Mouse (Mus musculus) retina, postnatal 1 day (tissue): Measurements from ENCODE around the gene Phgr1.

ENCODE experiments used
- DNase-seq: peaks from one replicate; pipeline ENCODE4 v3.0.0-alpha.2; 2012

The Phgr1 gene

GRCm38 (mm10) chr2:118824396-118824795 is 51.8 kb downstream of the Phgr1 start:
- DNase-seq = no peak
